Mouse (Mus musculus) MEL (cell line): ENCODE data around the gene Apba2. TPM values are rescaled to one million over a fixed set of nuclear protein-coding genes. Genes with fewer than 3 reads are reported as not detected.

ENCODE experiments used
- DNase-seq: peaks from one replicate; pipeline ENCODE4 v3.0.0; 2011; ENCODE audit warnings: low read depth, low spot score
- H3K27ac ChIP-seq: 2 replicates; pipeline ENCODE4 v1.5.1; 2012; ENCODE audit warnings: low read depth, mild to moderate bottlenecking, control low read depth, low read length, moderate library complexity; ENCODE audit not compliant: control insufficient read depth
- H3K27me3 ChIP-seq, 2 experiments: fragments of 150-350 bp in 1 of 2; sonication (generic) in 1 of 2; 2 replicates each; pipeline ENCODE4 v1.6.1; 2012; ENCODE audit warnings: low read length in 2 of 2, mild to moderate bottlenecking in 2 of 2, improper control_type of control experiment in 1 of 2, moderate library complexity in 1 of 2; ENCODE audit not compliant: insufficient read depth in 2 of 2, control insufficient read depth in 1 of 2
- H3K36me3 ChIP-seq, 2 experiments: 2 replicates each; pipeline ENCODE4 v1.6.1; 2012 to 2014; ENCODE audit warnings: low read length in 2 of 2, improper control_type of control experiment in 1 of 2, inconsistent platforms in 1 of 2, mild to moderate bottlenecking in 1 of 2; ENCODE audit not compliant: insufficient read depth in 2 of 2, control insufficient read depth in 1 of 2
- H3K4me1 ChIP-seq, 2 experiments: fragments of 150-350 bp in 1 of 2; sonication (generic) in 1 of 2; 2 replicates each; pipeline ENCODE4 v1.6.1; 2012; ENCODE audit warnings: low read length in 2 of 2, improper control_type of control experiment in 1 of 2, mild to moderate bottlenecking in 1 of 2; ENCODE audit not compliant: insufficient read depth in 2 of 2, control insufficient read depth in 1 of 2
- H3K4me3 ChIP-seq, 2 experiments: fragments of 150-350 bp in 1 of 2; sonication (generic) in 1 of 2; 2 replicates each; pipeline ENCODE4 v1.5.1; 2012; ENCODE audit warnings: low read depth in 2 of 2, low read length in 2 of 2, mild to moderate bottlenecking in 2 of 2, moderate library complexity in 2 of 2, control low read depth in 1 of 2, improper control_type of control experiment in 1 of 2; ENCODE audit not compliant: control insufficient read depth in 1 of 2, insufficient read depth in 1 of 2
- H3K79me2 ChIP-seq: 2 replicates; pipeline ENCODE4 v1.6.1; 2012; ENCODE audit warnings: mild to moderate bottlenecking, low read length, moderate library complexity; ENCODE audit not compliant: control insufficient read depth, poor library complexity, insufficient read depth
- H3K9ac ChIP-seq: 2 replicates; pipeline ENCODE4 v1.6.1; 2012; ENCODE audit warnings: low read depth, mild to moderate bottlenecking, control low read depth, low read length, moderate library complexity; ENCODE audit not compliant: control insufficient read depth, poor library complexity, severe bottlenecking
- H3K9me3 ChIP-seq: fragments of 150-350 bp; sonication (generic); replicated peaks from 2 replicates; pipeline ENCODE4 v1.6.1; 2012; ENCODE audit warnings: mild to moderate bottlenecking, low read length, improper control_type of control experiment, moderate library complexity; ENCODE audit not compliant: insufficient read depth
- E2F4 ChIP-seq: IDR thresholded peaks from 2 replicates; pipeline ENCODE4 v1.6.1; 2011; ENCODE audit warnings: low read depth, low read length, improper control_type of control experiment, borderline replicate concordance
- ELF1 ChIP-seq: IDR thresholded peaks from 2 replicates; pipeline ENCODE4 v1.6.1; 2014; ENCODE audit warnings: low read depth, mild to moderate bottlenecking, inconsistent platforms, low read length, improper control_type of control experiment, moderate library complexity
- GABPA ChIP-seq: IDR thresholded peaks from 2 replicates; pipeline ENCODE4 v1.6.1; 2012; ENCODE audit warnings: low read depth, mild to moderate bottlenecking, inconsistent platforms, low read length, improper control_type of control experiment, moderate library complexity
- HCFC1 ChIP-seq: IDR thresholded peaks from 2 replicates; pipeline ENCODE4 v1.6.1; 2012; ENCODE audit warnings: low read depth, mild to moderate bottlenecking, inconsistent platforms, low read length, improper control_type of control experiment, moderate library complexity
- MAZ ChIP-seq: IDR thresholded peaks from 2 replicates; pipeline ENCODE4 v1.6.1; 2012; ENCODE audit warnings: low read depth, mild to moderate bottlenecking, inconsistent platforms, low read length, improper control_type of control experiment
- MEF2A ChIP-seq: IDR thresholded peaks from 2 replicates; pipeline ENCODE4 v1.6.1; 2014; ENCODE audit warnings: low read depth, mild to moderate bottlenecking, inconsistent platforms, low read length, improper control_type of control experiment; ENCODE audit not compliant: poor library complexity, insufficient replicate concordance, severe bottlenecking; ENCODE audit errors: extremely low read depth
- MYB ChIP-seq: IDR thresholded peaks from 2 replicates; pipeline ENCODE4 v1.6.1; 2011; ENCODE audit warnings: mild to moderate bottlenecking, low read depth, low read length, improper control_type of control experiment
- POLR2A ChIP-seq, 2 experiments: IDR thresholded peaks; 2 replicates each; pipeline ENCODE4 v1.6.1; 2011 to 2012; ENCODE audit warnings: low read length in 2 of 2, mild to moderate bottlenecking in 2 of 2, control low read depth in 1 of 2, improper control_type of control experiment in 1 of 2, low read depth in 1 of 2, moderate library complexity in 1 of 2; ENCODE audit not compliant: control insufficient read depth in 1 of 2, insufficient read depth in 1 of 2, poor library complexity in 1 of 2
- RAD21 ChIP-seq: IDR thresholded peaks from 2 replicates; pipeline ENCODE4 v1.6.1; 2011; ENCODE audit warnings: mild to moderate bottlenecking, low read depth, low read length, improper control_type of control experiment
- RCOR1 ChIP-seq: IDR thresholded peaks from 2 replicates; pipeline ENCODE4 v1.6.1; 2012; ENCODE audit warnings: low read depth, mild to moderate bottlenecking, inconsistent platforms, low read length, improper control_type of control experiment
- USF1 ChIP-seq: IDR thresholded peaks from 2 replicates; pipeline ENCODE4 v1.6.1; 2014; ENCODE audit warnings: low read depth, mild to moderate bottlenecking, inconsistent platforms, low read length, improper control_type of control experiment, moderate library complexity
- USF2 ChIP-seq, 2 experiments: IDR thresholded peaks; 2 replicates each; pipeline ENCODE4 v1.6.1; 2011 to 2012; ENCODE audit warnings: improper control_type of control experiment in 2 of 2, low read length in 2 of 2, borderline replicate concordance in 1 of 2, inconsistent platforms in 1 of 2, low read depth in 1 of 2, mild to moderate bottlenecking in 1 of 2; ENCODE audit not compliant: insufficient read depth in 1 of 2
- ZKSCAN1 ChIP-seq: IDR thresholded peaks from 2 replicates; pipeline ENCODE4 v1.6.1; 2012; ENCODE audit warnings: low read depth, mild to moderate bottlenecking, inconsistent platforms, low read length, improper control_type of control experiment, moderate library complexity
- polyA plus RNA-seq, 2 experiments: library from polyadenylated mRNA; stranded (reverse) in 1 of 2; unstranded in 1 of 2; fragments of >175 nt in 1 of 2; fragments of >200 nt in 1 of 2; gene quantifications; 2 replicates each; pipeline versions ENCODE4 v1.2.1 to v1.2.4; 2012; ENCODE audit warnings: low replicate concordance in 2 of 2, low read depth in 1 of 2; ENCODE audit not compliant: insufficient read length in 2 of 2, insufficient read depth in 1 of 2, missing spikeins in 1 of 2
- total RNA-seq: library from RNA; depleted of rRNA; stranded (reverse); fragments of 300-350 nt; gene quantifications from 2 replicates; pipeline ENCODE4 v1.2.3, GENCODE M21; 2012

Gene Apba2
- total and polyA plus RNA-seq, 3 experiments = not detected

DNA sequence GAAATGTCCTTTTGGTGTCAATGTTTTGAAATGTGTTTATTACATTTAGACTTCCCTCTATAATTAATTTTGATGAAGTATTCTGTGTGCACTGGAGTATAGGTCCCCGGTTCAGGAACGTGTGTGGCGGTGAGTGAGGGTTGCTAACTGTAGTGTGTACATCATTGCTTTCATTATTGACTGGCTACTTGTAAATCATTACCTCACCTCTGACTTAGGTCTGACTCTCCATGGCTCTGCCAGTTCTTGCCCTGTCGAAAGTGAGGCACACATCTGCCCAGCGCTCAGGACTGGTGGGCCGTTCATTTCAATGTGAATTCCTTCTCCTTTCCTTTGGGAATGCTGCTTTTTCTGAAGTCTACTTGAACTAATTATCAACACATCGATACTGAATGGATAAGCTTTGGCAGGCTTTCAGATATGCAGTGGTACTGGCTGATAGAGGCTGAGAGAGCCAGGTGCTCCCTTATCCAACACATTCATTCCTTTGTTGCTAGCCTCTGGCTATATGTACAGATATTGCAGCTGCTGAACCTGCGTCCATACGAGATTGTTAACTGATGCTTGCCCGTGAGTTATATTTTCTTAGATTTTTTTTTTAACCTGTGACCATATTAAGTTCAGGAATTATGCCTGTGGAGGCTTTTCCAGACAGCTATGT, 147.6 kb downstream of the Apba2 start:
- H3K4me1 ChIP-seq = no peaks in the 10 kb centered on the region
- H3K4me3 ChIP-seq = no peak overlapping the region
- no peaks in the 10 kb centered on the region for H3K79me2 ChIP-seq
- H3K27ac ChIP-seq = no peak overlapping the region
- no peak overlapping the region for H3K9ac ChIP-seq
- no peaks in the 10 kb centered on the region for H3K36me3 ChIP-seq
- no peak for TF ChIP-seq ZKSCAN1
- no peak for TF ChIP-seq USF1
- no peak for TF ChIP-seq RCOR1
- no peak for TF ChIP-seq E2F4
- no peak for TF ChIP-seq POLR2A (IDR thresholded peaks at IDR 0.05; ENCODE audit: control insufficient read depth in 1 of 2, insufficient read depth in 1 of 2, low read depth in 1 of 2, low read length in 2 of 2, poor library complexity in 1 of 2)
- TF ChIP-seq GABPA = no peak
- H3K27me3 ChIP-seq = no peaks in the 10 kb centered on the region
- H3K9me3 ChIP-seq = no peaks in the 10 kb centered on the region
- DNase-seq = no peak

DNA sequence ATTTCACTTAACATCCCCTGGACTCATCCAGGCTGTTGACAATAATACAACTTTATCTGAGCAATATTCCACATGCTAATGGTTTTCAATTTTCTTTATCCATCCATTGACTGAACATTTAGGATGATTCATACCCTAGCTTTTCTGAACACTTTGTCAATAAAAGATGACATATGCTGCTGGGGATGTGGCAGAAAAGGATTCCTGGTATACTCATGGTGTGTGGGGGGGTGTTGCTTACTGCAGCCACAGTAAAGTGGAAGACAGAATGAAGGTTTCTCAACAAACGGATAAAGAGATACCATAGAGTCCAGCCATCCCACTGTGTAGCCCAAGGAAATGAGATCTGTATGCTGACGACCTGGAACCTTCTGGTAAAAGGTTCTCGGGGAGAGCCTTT, 150.5 kb downstream of the Apba2 start:
- Histone ChIP-seq H3K4me3 (no peak overlapping the region), H3K36me3 (no peaks in the 10 kb centered on the region), H3K9ac (no peak overlapping the region), H3K27me3 (no peaks in the 10 kb centered on the region), H3K4me1 (no peaks in the 10 kb centered on the region), H3K9me3 (no peaks in the 10 kb centered on the region), H3K79me2 (no peaks in the 10 kb centered on the region)
- DNase-seq = no peak
- TF ChIP-seq MEF2A = no peak
- TF ChIP-seq, all 39 proteins: peak for 0
- H3K27ac ChIP-seq = no peak overlapping the region

DNA sequence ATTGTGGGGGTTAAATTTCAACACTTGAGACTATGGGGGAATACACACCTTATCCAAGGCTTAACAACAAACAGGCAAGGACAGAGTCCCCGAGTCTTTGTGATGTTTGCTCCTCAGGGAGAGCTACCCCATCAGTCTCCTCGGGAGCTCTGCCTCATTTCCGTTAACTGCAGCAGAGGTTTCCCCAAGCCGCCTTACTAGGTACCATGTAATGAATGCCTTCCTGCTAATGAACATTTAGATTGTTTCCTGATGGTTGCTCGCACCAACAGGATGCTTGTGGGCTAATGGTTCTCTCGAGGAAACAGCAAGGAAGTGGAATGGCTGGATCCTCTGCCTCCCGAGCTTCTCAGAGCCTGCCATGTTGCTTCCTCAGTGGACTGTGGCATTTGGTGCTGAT, 155.3 kb downstream of the Apba2 start:
- Histone ChIP-seq H3K9me3 (no peaks in the 10 kb centered on the region), H3K4me1 (no peaks in the 10 kb centered on the region), H3K27ac (no peak overlapping the region), H3K27me3 (no peaks in the 10 kb centered on the region), H3K36me3 (no peaks in the 10 kb centered on the region), H3K9ac (no peak overlapping the region), H3K4me3 (no peak overlapping the region), H3K79me2 (no peaks in the 10 kb centered on the region)
- DNase-seq = no peak
- TF ChIP-seq HCFC1 (no peak), MAZ (no peak), USF2 (IDR thresholded peaks at IDR 0.05; ENCODE audit: borderline replicate concordance in 1 of 2, insufficient read depth in 1 of 2, low read depth in 1 of 2, low read length in 2 of 2) (no peak), RAD21 (no peak), MYB (no peak), ELF1 (no peak)
